Mouse (Mus musculus) ES-Bruce4 (cell line): ENCODE measurements around the gene C1qc.

ENCODE experiments used
- CTCF ChIP-seq: IDR thresholded peaks from one replicate; pipeline ENCODE4 v1.8.1; 2011; ENCODE audit warnings: low read depth, low read length
- EP300 ChIP-seq: IDR thresholded peaks from 2 replicates; pipeline ENCODE4 v1.6.1; 2011; ENCODE audit warnings: low read depth, low read length; ENCODE audit not compliant: insufficient read depth
- POLR2A ChIP-seq: IDR thresholded peaks from one replicate; pipeline ENCODE4 v1.8.1; 2011; ENCODE audit warnings: low read length; ENCODE audit not compliant: insufficient read depth

- TF ChIP-seq CTCF (peak; percentile 3), POLR2A (no peak), EP300 (no peak)
Measured at GRCm38 (mm10) chr4:136924529-136924928, 31.7 kb upstream of the C1qc start.
